Mouse (Mus musculus) forebrain, embryonic 13.5 days (tissue): ENCODE measurements at regions not wholly inside any gene's neighbourhood (a gene's known extent, or its start where the extent isn't known, plus 50 kb on each side); places are given as distances from the start of the nearest gene placed in this dataset.

ENCODE experiments used
- ATAC-seq: fragments of 200-750 bp; cut with Nextera tagmentation; 2 replicates; pipeline ENCODE4 v1.8.0; 2017
- H3K27ac ChIP-seq: fragments of 300-500 bp; sonication (generic); 2 replicates; pipeline ENCODE4 v1.5.1; 2015; ENCODE audit warnings: inconsistent platforms, mild to moderate bottlenecking, moderate library complexity
- H3K27me3 ChIP-seq: fragments of 300-500 bp; sonication (generic); 2 replicates; pipeline ENCODE4 v1.6.1; 2015; ENCODE audit warnings: mild to moderate bottlenecking, inconsistent platforms
- H3K36me3 ChIP-seq: fragments of 300-500 bp; sonication (generic); 2 replicates; pipeline ENCODE4 v1.6.1; 2015; ENCODE audit warnings: mild to moderate bottlenecking, inconsistent platforms; ENCODE audit not compliant: poor library complexity, severe bottlenecking
- H3K4me1 ChIP-seq: fragments of 300-500 bp; sonication (generic); 2 replicates; pipeline ENCODE4 v1.6.1; 2015; ENCODE audit warnings: inconsistent platforms
- H3K4me2 ChIP-seq: fragments of 300-500 bp; sonication (generic); 2 replicates; pipeline ENCODE4 v1.6.1; 2015; ENCODE audit warnings: inconsistent platforms, mild to moderate bottlenecking, moderate library complexity
- H3K4me3 ChIP-seq: fragments of 300-500 bp; sonication (generic); 2 replicates; pipeline ENCODE4 v1.5.1; 2015; ENCODE audit warnings: mild to moderate bottlenecking, inconsistent platforms
- H3K9ac ChIP-seq: fragments of 300-500 bp; sonication (generic); 2 replicates; pipeline ENCODE4 v1.6.1; 2015; ENCODE audit warnings: mild to moderate bottlenecking, inconsistent platforms
- H3K9me3 ChIP-seq: fragments of 300-500 bp; sonication (generic); replicated peaks from 2 replicates; pipeline ENCODE4 v1.6.1; 2016; ENCODE audit warnings: inconsistent platforms
- WGBS: fragments of 180-500 bp; shearing (Covaris S2); methylation state at CpG from one replicate; pipeline ENCODE4 v1.1.7; 2015; 5-methylcytosine and 5-hydroxymethylcytosine counted together

GRCm38 (mm10) chr10:53429539-53430344 is 50.0 kb upstream of the Cep85l start:
- peak overlapping the region; percentile 60; the same call in 1 of the 2 replicates for H3K27ac ChIP-seq
- no peak overlapping the region for H3K4me2 ChIP-seq
- WGBS, result 23% methylated on average over 7 of the region's 7 CpGs
- peak; percentile 93 for ATAC-seq
- H3K27me3 ChIP-seq, result no peaks in the 10 kb centered on the region
- H3K4me3 ChIP-seq, result no peak overlapping the region
- H3K4me1 ChIP-seq, result peaks cover 25% of the 10 kb centered on the region
- H3K36me3 ChIP-seq, result no peaks in the 10 kb centered on the region
- no peak overlapping the region for H3K9ac ChIP-seq
- H3K9me3 ChIP-seq, result no peaks in the 10 kb centered on the region
